In genomic region chr17:43147935-43148334, GRCm38 (mm10) we compare ENCODE assay signal across 11 mouse cellular contexts.
A peak's percentile ranks its signal among the peaks of the same experiment; 100 is the strongest.
DNase-seq lines count a peak whose midpoint lies in the region; ATAC-seq and TF ChIP-seq lines count a peak whose summit lies in the region.
"Had no signal": no experiment of that assay in that cellular context is flagged by ENCODE, and none has a peak within 500 bp of the region (broad histone marks: within the 10 kb centered on the region; RNA-seq: fewer than 3 reads in every experiment).

No protein-coding gene starts in this region.

- 5% methylated on average over 3 of the region's 3 CpGs for WGBS in forebrain, embryonic 10.5 days
- 11% methylated on average over 3 of the region's 3 CpGs for WGBS in forebrain, postnatal 0 days
- WGBS in lung, embryonic 16.5 days = 5% methylated on average over 3 of the region's 3 CpGs
- 10% methylated on average over 3 of the region's 3 CpGs for WGBS in lung, adult 2 months

- H3K27ac ChIP-seq in forebrain, embryonic 10.5 days = peak overlapping the region; percentile 46
- no peak overlapping the region for H3K27ac ChIP-seq in forebrain, postnatal 0 days (ENCODE audit: low read depth, low read length)
- no peak overlapping the region for H3K27ac ChIP-seq in lung, embryonic 16.5 days (ENCODE audit: low read length)
- H3K27ac ChIP-seq: hindbrain, embryonic 15.5 days; midbrain, embryonic 15.5 days had no signal

- H3K36me3 ChIP-seq in forebrain, embryonic 10.5 days (replicated peaks) = no peaks in the 10 kb centered on the region
- no peaks in the 10 kb centered on the region for H3K36me3 ChIP-seq in forebrain, postnatal 0 days (ENCODE audit: insufficient read depth)
- H3K36me3 ChIP-seq in lung, embryonic 16.5 days (ENCODE audit: control insufficient read depth, insufficient read depth, low read length) = no peaks in the 10 kb centered on the region
- H3K36me3 ChIP-seq: hindbrain, embryonic 15.5 days; midbrain, embryonic 15.5 days had no signal

- H3K4me2 ChIP-seq in forebrain, postnatal 0 days (ENCODE audit: low read depth) = no peak overlapping the region
- no peak overlapping the region for H3K4me2 ChIP-seq in lung, embryonic 16.5 days (ENCODE audit: low read depth, low read length)
- H3K4me2 ChIP-seq: hindbrain, embryonic 15.5 days; midbrain, embryonic 15.5 days had no signal

- TF ChIP-seq POLR2A in lung, adult 2 months (IDR thresholded peaks at IDR 0.05; ENCODE audit: borderline replicate concordance, extremely low read depth, low read depth, low read length) = no peak

- H3K4me1 ChIP-seq in forebrain, embryonic 10.5 days = peaks cover 23% of the 10 kb centered on the region
- H3K4me1 ChIP-seq in forebrain, postnatal 0 days (ENCODE audit: insufficient read depth) = no peaks in the 10 kb centered on the region
- H3K4me1 ChIP-seq in lung, embryonic 16.5 days (replicated peaks; ENCODE audit: control insufficient read depth, insufficient read depth, low read length) = peaks cover 8% of the 10 kb centered on the region
- H3K4me1 ChIP-seq in lung, adult 2 months (ENCODE audit: control insufficient read depth, insufficient read depth, low read length) = no peaks in the 10 kb centered on the region

- H3K4me3 ChIP-seq in forebrain, embryonic 10.5 days = no peak overlapping the region
- H3K4me3 ChIP-seq in forebrain, postnatal 0 days (ENCODE audit: low read depth, low read length) = no peak overlapping the region
- H3K4me3 ChIP-seq in lung, embryonic 16.5 days (ENCODE audit: low read length) = no peak overlapping the region
- no peak overlapping the region for H3K4me3 ChIP-seq in lung, adult 2 months (replicated peaks; ENCODE audit: extremely low read depth, low read depth, low read length)
- H3K4me3 ChIP-seq: hindbrain, embryonic 15.5 days; midbrain, embryonic 15.5 days had no signal

- no peak overlapping the region for H3K9ac ChIP-seq in forebrain, postnatal 0 days
- no peak overlapping the region for H3K9ac ChIP-seq in lung, embryonic 16.5 days (ENCODE audit: low read length)
- H3K9ac ChIP-seq: hindbrain, embryonic 15.5 days; midbrain, embryonic 15.5 days had no signal

- H3K27me3 ChIP-seq in forebrain, embryonic 10.5 days (ENCODE audit: poor library complexity, severe bottlenecking) = no peaks in the 10 kb centered on the region
- no peaks in the 10 kb centered on the region for H3K27me3 ChIP-seq in forebrain, postnatal 0 days (ENCODE audit: insufficient read depth, low read length)
- no peaks in the 10 kb centered on the region for H3K27me3 ChIP-seq in lung, embryonic 16.5 days (ENCODE audit: control insufficient read depth, insufficient read depth, low read depth, low read length)
- H3K27me3 ChIP-seq: hindbrain, embryonic 15.5 days; midbrain, embryonic 15.5 days had no signal

- DNase-seq in forebrain, embryonic 10.5 days (ENCODE audit: extremely low spot score, low spot score) = peak; percentile 21
- DNase-seq in forebrain, postnatal 0 days = no peak
- DNase-seq in lung, adult 2 months = no peak
- DNase-seq in kidney, adult 9 months = peak; percentile 68
- DNase-seq in yolk sac, embryonic 10.5 days (ENCODE audit: low spot score) = peak; percentile 26
- no peak for DNase-seq in urinary bladder, postnatal 14 days (ENCODE audit: low spot score)
- no peak for DNase-seq in layer of hippocampus, postnatal 10 days (ENCODE audit: low spot score in 2 of 2)
- DNase-seq: thymus, postnatal 14 days had no signal

- no peak for ATAC-seq in forebrain, postnatal 0 days
- peak; percentile 64; the same call in 1 of the 2 replicates for ATAC-seq in lung, embryonic 16.5 days (ENCODE audit: low read depth)
- ATAC-seq: midbrain, embryonic 15.5 days had no signal

- no peak for TF ChIP-seq CTCF in forebrain, postnatal 0 days (IDR thresholded peaks at IDR 0.05; ENCODE audit: low read depth)
- no peak for TF ChIP-seq CTCF in lung, adult 2 months (IDR thresholded peaks at IDR 0.05; ENCODE audit: insufficient read depth, low read length)

- no peaks in the 10 kb centered on the region for H3K9me3 ChIP-seq in forebrain, embryonic 10.5 days
- H3K9me3 ChIP-seq in forebrain, postnatal 0 days (ENCODE audit: low read length) = no peaks in the 10 kb centered on the region
- H3K9me3 ChIP-seq in lung, embryonic 16.5 days (ENCODE audit: control insufficient read depth, low read length) = no peaks in the 10 kb centered on the region
- H3K9me3 ChIP-seq: hindbrain, embryonic 15.5 days; midbrain, embryonic 15.5 days had no signal

Comparison
In these comparisons a context has a peak if more than half of its experiments do, and no peak if none do; other contexts are left out.
1. DNase-seq: peak in forebrain, embryonic 10.5 days (single experiment), kidney, adult 9 months (single experiment) and yolk sac, embryonic 10.5 days (single experiment); none in forebrain, postnatal 0 days (single experiment), lung, adult 2 months (single experiment), urinary bladder, postnatal 14 days (single experiment) and layer of hippocampus, postnatal 10 days (0 of 2).